Mouse (Mus musculus) midbrain, embryonic 16.5 days (tissue): Measurements from ENCODE around the gene Drap1. TPM values are rescaled to one million over a fixed set of nuclear protein-coding genes. Genes with fewer than 3 reads are reported as not detected.

Source experiments
- ATAC-seq: fragments of 200-750 bp; cut with Nextera tagmentation; 2 replicates; pipeline ENCODE4 v1.8.0; 2017; ENCODE audit warnings: moderate TSS enrichment
- H3K27ac ChIP-seq: fragments of 300-500 bp; sonication (generic); 2 replicates; pipeline ENCODE4 v1.5.1; 2014; ENCODE audit warnings: mild to moderate bottlenecking, low read length, mixed read lengths
- H3K27me3 ChIP-seq: fragments of 300-500 bp; sonication (generic); 2 replicates; pipeline ENCODE4 v1.6.1; 2014; ENCODE audit warnings: low read depth, low read length, mixed read lengths; ENCODE audit not compliant: control insufficient read depth, insufficient read depth
- H3K36me3 ChIP-seq: fragments of 300-500 bp; sonication (generic); 2 replicates; pipeline ENCODE4 v1.6.1; 2014; ENCODE audit warnings: mild to moderate bottlenecking, low read length, moderate library complexity, mixed read lengths; ENCODE audit not compliant: control insufficient read depth, insufficient read depth
- H3K4me1 ChIP-seq: fragments of 300-500 bp; sonication (generic); 2 replicates; pipeline ENCODE4 v1.6.1; 2014; ENCODE audit warnings: mild to moderate bottlenecking, low read length, mixed read lengths; ENCODE audit not compliant: control insufficient read depth, insufficient read depth
- H3K4me2 ChIP-seq: fragments of 300-500 bp; sonication (generic); 2 replicates; pipeline ENCODE4 v1.6.1; 2014; ENCODE audit warnings: mild to moderate bottlenecking, low read length, mixed read lengths
- H3K4me3 ChIP-seq: fragments of 300-500 bp; sonication (generic); 2 replicates; pipeline ENCODE4 v1.5.1; 2014; ENCODE audit warnings: low read depth, mild to moderate bottlenecking, low read length, moderate library complexity, mixed read lengths
- H3K9ac ChIP-seq: fragments of 300-500 bp; sonication (generic); 2 replicates; pipeline ENCODE4 v1.6.1; 2014; ENCODE audit warnings: low read depth, low read length, mixed read lengths
- H3K9me3 ChIP-seq: fragments of 300-500 bp; sonication (generic); replicated peaks from 2 replicates; pipeline ENCODE4 v1.6.1; 2014; ENCODE audit warnings: mild to moderate bottlenecking, low read length, mixed read lengths; ENCODE audit not compliant: control insufficient read depth, poor library complexity, severe bottlenecking
- WGBS: fragments of 180-500 bp; shearing (Covaris S2); extraction: QIAGEN DNeasy Blood & Tissue Kit; methylation state at CpG from one replicate; pipeline ENCODE4 v1.1.7; 2014; 5-methylcytosine and 5-hydroxymethylcytosine counted together
- polyA plus RNA-seq: library from polyadenylated mRNA; unstranded; fragments of >200 nt; fragmentation: Nextera tagmentation; extraction: Ambion mirVana; gene quantifications from 2 replicates; pipeline ENCODE4 v1.2.1, GENCODE M21; 2015

The Drap1 gene
- polyA plus RNA-seq, 1 experiment from 2014 or later = 310 TPM

DNA sequence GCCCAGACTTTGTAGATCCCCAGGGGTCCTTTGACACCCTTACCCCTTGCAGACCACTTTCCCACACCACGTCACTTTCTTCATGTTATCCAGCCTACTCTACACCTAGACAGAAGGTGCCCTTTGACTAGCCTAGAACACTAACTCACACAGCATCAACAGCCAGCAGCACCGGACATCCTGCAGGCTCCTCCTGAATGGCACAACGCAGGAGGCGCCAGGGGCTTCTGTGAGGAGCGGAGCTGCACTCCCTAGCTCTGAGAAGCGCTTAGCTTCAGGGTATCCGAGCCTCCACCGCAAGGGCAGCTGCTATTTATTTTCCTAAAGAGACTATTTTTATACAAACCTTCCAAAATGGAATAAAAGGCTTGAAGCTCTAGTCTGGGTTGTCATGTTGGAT, 30.8 kb upstream of the Drap1 start:
- Histone ChIP-seq H3K4me3 (peak overlapping the region; percentile 82), H3K4me2 (peak overlapping the region; percentile 98), H3K9ac (peak overlapping the region; percentile 95), H3K27me3 (no peaks in the 10 kb centered on the region; the same call in 1 of the 2 replicates), H3K4me1 (peaks cover 31% of the 10 kb centered on the region), H3K9me3 (no peaks in the 10 kb centered on the region), H3K27ac (peak overlapping the region; percentile 98; the same call in 1 of the 2 replicates), H3K36me3 (no peaks in the 10 kb centered on the region)
- WGBS = 50% methylated on average over 8 of the region's 8 CpGs
- no peak for ATAC-seq

GRCm38 (mm10) chr19:5455037-5455436, 30.3 kb upstream of the Drap1 start:
- peaks cover 30% of the 10 kb centered on the region for H3K4me1 ChIP-seq
- peaks cover 4% of the 10 kb centered on the region; the same call in 1 of the 2 replicates for H3K27me3 ChIP-seq
- no peaks in the 10 kb centered on the region for H3K36me3 ChIP-seq
- H3K9me3 ChIP-seq = no peaks in the 10 kb centered on the region
- H3K4me3 ChIP-seq = no peak overlapping the region
- H3K27ac ChIP-seq = no peak overlapping the region
- H3K4me2 ChIP-seq = peak overlapping the region; percentile 98
- 84% methylated on average over 12 of the region's 12 CpGs for WGBS
- no peak for ATAC-seq
- peak overlapping the region; percentile 13 for H3K9ac ChIP-seq

DNA sequence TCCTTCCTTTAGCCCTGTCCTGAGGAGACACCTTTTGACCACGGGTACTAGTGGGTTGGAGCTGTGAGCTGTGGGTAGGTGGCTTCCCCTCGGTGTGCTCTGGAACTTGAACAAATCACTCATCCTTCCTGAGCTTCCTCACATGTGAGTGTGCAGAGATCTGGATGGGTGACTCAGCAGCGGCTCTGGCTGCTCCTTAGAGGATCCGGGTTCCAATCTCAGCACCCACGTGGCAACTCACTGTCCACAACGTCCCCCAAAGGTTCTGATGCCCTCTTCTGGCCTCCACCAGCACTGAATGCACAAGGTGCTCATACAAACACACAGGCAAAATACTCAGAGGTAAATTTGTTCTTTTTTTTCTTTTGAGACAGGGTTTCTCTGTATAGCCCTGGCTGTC, 27.0 kb upstream of the Drap1 start:
- Histone ChIP-seq H3K4me3 (no peak overlapping the region), H3K4me2 (no peak overlapping the region), H3K27me3 (peaks cover 33% of the 10 kb centered on the region), H3K9me3 (no peaks in the 10 kb centered on the region), H3K36me3 (no peaks in the 10 kb centered on the region), H3K27ac (no peak overlapping the region), H3K9ac (no peak overlapping the region), H3K4me1 (peaks cover 25% of the 10 kb centered on the region)
- no peak for ATAC-seq
- WGBS = 83% methylated on average over 6 of the region's 6 CpGs

GRCm38 (mm10) chr19:5449673-5450072, 24.9 kb upstream of the Drap1 start:
- ATAC-seq = no peak
- peaks cover 6% of the 10 kb centered on the region; the same call in 1 of the 2 replicates for H3K4me1 ChIP-seq
- 85% methylated on average over 3 of the region's 3 CpGs for WGBS
- H3K4me2 ChIP-seq = no peak overlapping the region
- H3K9ac ChIP-seq = no peak overlapping the region
- H3K9me3 ChIP-seq = no peaks in the 10 kb centered on the region
- no peaks in the 10 kb centered on the region for H3K36me3 ChIP-seq
- H3K27me3 ChIP-seq = peaks cover 45% of the 10 kb centered on the region
- H3K4me3 ChIP-seq = no peak overlapping the region
- H3K27ac ChIP-seq = no peak overlapping the region

GRCm38 (mm10) chr19:5448354-5449150, 23.8 kb upstream of the Drap1 start:
- H3K4me2 ChIP-seq = peak overlapping the region; percentile 72
- peak; percentile 38; the same call in 1 of the 2 replicates for ATAC-seq
- H3K9me3 ChIP-seq = no peaks in the 10 kb centered on the region
- H3K27me3 ChIP-seq = peaks cover 45% of the 10 kb centered on the region
- no peak overlapping the region for H3K27ac ChIP-seq
- peak overlapping the region; percentile 33 for H3K9ac ChIP-seq
- no peaks in the 10 kb centered on the region for H3K36me3 ChIP-seq
- peaks cover 5% of the 10 kb centered on the region; the same call in 1 of the 2 replicates for H3K4me1 ChIP-seq
- WGBS = 8% methylated on average over 36 of the region's 36 CpGs
- H3K4me3 ChIP-seq = peak overlapping the region; percentile 56

GRCm38 (mm10) chr19:5447515-5448353, 23.0 kb upstream of the Drap1 start, which contains the start of gene Fosl1:
Gene Fosl1 (plus strand): TSS chr19:5447547.
- Histone ChIP-seq H3K4me2 (peak within 1 kb of the TSS; percentile 72), H3K4me1 (peaks cover 5% of the 10 kb centered on the region; the same call in 1 of the 2 replicates), H3K4me3 (peak within 1 kb of the TSS; percentile 56), H3K9ac (peak within 1 kb of the TSS; percentile 33), H3K9me3 (no peaks in the 10 kb centered on the region), H3K27me3 (peaks cover 45% of the 10 kb centered on the region), H3K27ac (no peak within 1 kb of the TSS), H3K36me3 (no peaks in the 10 kb centered on the region)
- ATAC-seq = peak; percentile 63
- under 1% methylated on average over 70 of the region's 70 CpGs for WGBS

GRCm38 (mm10) chr19:5445747-5446146, 21.0 kb upstream of the Drap1 start:
- Histone ChIP-seq H3K27me3 (peaks cover 45% of the 10 kb centered on the region), H3K9me3 (no peaks in the 10 kb centered on the region), H3K36me3 (no peaks in the 10 kb centered on the region), H3K4me1 (peaks cover 5% of the 10 kb centered on the region; the same call in 1 of the 2 replicates), H3K4me3 (no peak overlapping the region), H3K9ac (no peak overlapping the region), H3K27ac (no peak overlapping the region), H3K4me2 (no peak overlapping the region)
- no peak for ATAC-seq
- WGBS = 89% methylated on average over 5 of the region's 5 CpGs

DNA sequence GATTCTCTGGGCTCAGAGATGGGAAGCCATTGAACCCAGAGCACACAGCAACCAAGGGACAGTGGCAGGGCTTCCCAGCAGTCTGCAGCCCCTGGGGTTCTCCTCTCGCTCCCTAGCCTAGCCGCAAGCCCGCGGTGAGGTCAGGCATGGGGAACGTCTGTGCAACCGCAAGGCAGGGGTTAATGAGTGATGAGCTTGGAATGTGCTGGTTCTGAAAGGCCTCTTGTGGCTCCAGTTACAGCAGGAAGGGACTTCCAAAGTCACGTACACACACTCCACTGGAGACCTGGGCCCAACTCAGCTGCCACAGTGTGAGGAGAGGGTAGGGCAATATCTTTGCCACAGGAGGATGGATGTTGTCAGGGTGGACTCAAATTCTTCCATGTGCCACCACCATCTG, 20.2 kb upstream of the Drap1 start:
- no peak for ATAC-seq
- WGBS = 46% methylated on average over 7 of the region's 7 CpGs
- H3K27me3 ChIP-seq = peaks cover 40% of the 10 kb centered on the region

More for the DNA sequence above, 20.2 kb upstream of the Drap1 start:
- H3K4me2 ChIP-seq = no peak overlapping the region
- no peak overlapping the region for H3K4me3 ChIP-seq
- no peaks in the 10 kb centered on the region for H3K9me3 ChIP-seq
- H3K27ac ChIP-seq = no peak overlapping the region
- no peaks in the 10 kb centered on the region for H3K36me3 ChIP-seq
- no peak overlapping the region for H3K9ac ChIP-seq
- peaks cover 5% of the 10 kb centered on the region; the same call in 1 of the 2 replicates for H3K4me1 ChIP-seq
